Mouse (Mus musculus): ENCODE results near the gene Fmo3.

Fmo3 gene

DNA sequence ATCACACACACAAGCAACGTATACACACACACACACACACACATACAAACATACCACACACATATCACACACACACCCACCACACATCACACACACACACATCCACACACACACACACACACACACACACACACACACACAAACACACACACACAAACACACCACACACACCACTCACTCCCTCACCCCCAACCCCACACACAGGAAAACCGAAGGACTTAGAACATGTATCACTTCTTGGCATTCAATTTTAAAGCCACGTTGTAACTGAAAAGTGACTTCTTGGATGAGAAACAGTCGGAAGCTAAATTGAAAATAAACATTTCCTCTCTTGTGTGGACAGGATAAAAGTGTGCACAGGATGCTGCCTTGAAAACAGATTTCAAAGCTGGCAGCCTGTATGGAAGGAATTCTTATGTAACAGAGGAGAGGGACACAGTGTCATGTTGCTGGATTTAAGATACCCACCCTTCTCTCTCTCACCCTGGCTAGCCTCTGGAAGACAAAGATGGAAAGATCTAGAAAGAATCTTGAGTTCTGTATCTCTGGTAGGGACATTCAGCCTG lies 52.9 kb downstream of the Fmo3 start:
- no peak for DNase-seq (ENCODE audit: low read depth, low spot score)

GRCm38 (mm10) chr1:162930631-162931030 lies 53.7 kb downstream of the Fmo3 start:
- DNase-seq (ENCODE audit: low read depth, low spot score): no peak

- DNase-seq (ENCODE audit: low read depth, low spot score): no peak
Measured at GRCm38 (mm10) chr1:162929146-162929545, 55.2 kb downstream of the Fmo3 start.

GRCm38 (mm10) chr1:162925121-162925520 lies 59.2 kb downstream of the Fmo3 start:
- DNase-seq (ENCODE audit: low read depth, low spot score): no peak

GRCm38 (mm10) chr1:162916661-162917060 lies 67.7 kb downstream of the Fmo3 start:
- no peak for DNase-seq (ENCODE audit: low read depth, low spot score)

GRCm38 (mm10) chr1:162914932-162915556 lies 69.3 kb downstream of the Fmo3 start:
- DNase-seq (ENCODE audit: low read depth, low spot score): no peak

DNA sequence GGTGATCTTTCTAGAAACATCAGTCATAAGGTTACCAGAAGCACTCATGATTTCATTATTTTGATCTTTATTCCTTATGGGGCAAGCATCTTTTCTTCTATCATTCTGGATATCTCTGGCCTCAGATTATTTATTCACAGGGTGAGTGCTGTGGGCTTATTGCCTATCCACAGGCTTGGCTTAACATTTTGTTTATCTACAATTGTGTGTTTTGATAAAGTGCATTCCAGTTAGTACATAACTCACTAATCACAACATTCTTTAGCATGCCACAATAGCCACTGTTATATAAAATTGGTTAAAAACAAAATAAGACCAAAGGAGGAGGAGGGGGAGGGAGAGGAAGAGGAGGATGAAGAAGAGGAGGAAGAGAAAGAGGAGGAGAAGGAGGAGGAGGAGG lies 72.2 kb downstream of the Fmo3 start:
- DNase-seq (ENCODE audit: low read depth, low spot score): no peak

All from retina, adult 2 months (tissue).